Mouse (Mus musculus) c-Kit-positive CD71-positive TER-119-positive erythroid progenitor cells, embryonic 14.5 days (primary cell): ENCODE data around the gene Klk9.

ENCODE experiments used
- DNase-seq: peaks from one replicate; pipeline ENCODE4 v3.0.0-alpha.2; 2013; ENCODE audit warnings: low spot score

Gene Klk9

GRCm38 (mm10) chr7:43791591-43791990 is at the start of gene Klk9:
Gene Klk9, plus strand, starts transcription at chr7:43791891.
- no peak for DNase-seq

- DNase-seq, result no peak
Observed at GRCm38 (mm10) chr7:43747788-43748187, 43.9 kb upstream of the Klk9 start.

- no peak for DNase-seq
Observed at GRCm38 (mm10) chr7:43752806-43753205, 38.9 kb upstream of the Klk9 start.

GRCm38 (mm10) chr7:43766484-43766883 is 25.2 kb upstream of the Klk9 start:
- no peak for DNase-seq

DNA sequence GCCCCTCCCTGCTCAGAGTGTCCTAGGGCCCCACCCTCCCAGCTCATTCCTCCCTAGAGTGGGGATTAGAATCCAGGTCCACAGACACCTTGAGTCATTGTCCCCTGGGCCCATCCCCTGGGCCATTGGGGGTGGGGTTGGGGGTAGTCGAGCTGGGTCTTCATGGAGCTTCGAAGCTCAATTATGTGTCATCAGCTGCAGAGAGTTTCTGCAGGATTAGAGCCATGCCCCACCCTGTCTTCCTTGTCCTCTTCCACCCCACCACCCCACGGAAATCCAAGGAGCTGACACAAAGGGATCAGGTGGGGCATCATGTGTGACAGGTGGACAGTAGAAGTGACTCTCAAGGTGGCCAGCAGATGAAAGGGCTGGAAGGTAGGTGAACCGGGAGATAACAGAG is 23.1 kb upstream of the Klk9 start, which contains the start of gene Klk12:
TSS of gene Klk12 (plus strand) at position 301 of the 400 bp plus-strand sequence.
- DNase-seq, result no peak

DNA sequence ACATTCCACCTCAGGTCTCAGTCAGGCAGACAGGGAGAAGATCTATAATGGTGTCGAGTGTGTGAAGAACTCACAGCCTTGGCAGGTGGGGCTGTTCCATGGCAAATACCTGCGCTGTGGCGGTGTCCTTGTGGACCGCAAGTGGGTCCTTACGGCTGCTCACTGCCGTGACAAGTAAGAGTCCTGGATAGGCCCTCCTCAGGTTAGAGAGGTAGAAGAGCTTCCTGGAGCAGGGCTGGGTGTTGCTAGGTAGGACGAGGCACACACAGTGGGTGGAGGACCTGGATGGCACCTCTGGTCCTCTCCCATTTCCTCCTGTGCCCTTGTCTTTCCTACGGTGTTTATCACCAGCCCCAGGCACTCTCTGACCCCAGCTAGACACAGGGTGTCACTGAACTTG is 22.1 kb upstream of the Klk9 start:
- no peak for DNase-seq

DNA sequence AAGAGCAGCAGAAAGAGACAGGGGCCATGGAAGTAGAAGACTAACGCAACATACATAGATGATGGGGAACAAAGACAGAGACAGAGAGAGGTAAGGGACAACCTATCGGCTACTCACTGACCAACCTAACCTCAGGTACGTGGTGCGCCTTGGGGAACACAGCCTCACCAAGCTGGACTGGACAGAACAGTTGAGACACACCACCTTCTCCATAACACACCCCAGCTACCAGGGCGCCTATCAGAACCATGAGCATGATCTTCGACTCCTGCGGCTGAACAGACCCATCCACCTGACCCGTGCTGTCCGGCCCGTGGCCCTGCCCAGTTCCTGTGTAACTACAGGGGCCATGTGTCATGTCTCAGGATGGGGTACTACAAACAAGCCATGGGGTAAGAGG is 21.0 kb upstream of the Klk9 start:
- no peak for DNase-seq

- DNase-seq, result no peak
Observed at GRCm38 (mm10) chr7:43771916-43772315, 19.8 kb upstream of the Klk9 start.

DNA sequence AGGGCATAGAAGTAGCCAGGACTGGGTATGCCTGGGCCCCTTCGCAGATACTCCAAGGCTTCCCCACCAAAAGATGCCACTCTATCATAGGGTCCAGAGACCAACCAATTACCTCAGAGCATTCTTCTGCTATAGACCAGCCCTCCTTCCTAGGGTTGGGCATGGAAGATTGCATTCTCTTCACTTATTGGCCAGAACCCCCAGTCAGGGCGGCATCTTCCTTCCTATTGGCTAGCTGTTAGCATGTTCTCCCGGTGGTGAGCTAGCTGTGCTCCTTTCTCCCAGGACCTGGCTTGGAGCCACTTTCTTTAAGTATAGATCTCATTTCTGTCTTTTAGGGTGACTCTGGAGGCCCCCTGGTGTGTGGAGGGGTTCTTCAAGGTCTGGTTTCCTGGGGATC is 18.8 kb upstream of the Klk9 start:
- DNase-seq, result no peak

DNA sequence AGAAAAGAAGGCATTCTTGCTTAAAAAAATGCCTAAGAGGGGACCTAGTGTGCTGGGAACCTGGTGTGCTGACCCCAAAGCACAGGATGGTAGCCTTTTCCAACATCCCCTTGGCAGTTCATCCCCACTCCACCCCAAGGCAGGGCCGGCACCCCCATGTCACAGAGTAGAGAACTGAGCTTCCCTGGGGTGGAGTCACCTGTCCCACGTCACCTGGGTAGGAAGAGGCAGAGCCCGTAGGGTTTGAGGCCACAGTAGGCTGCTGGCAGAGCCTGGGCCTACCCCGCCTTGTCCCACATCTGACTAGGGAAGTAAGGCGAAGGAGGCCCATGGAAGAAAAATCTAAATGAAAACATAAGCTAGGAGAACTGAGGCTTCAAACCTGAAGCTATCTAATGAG is 17.3 kb upstream of the Klk9 start, which contains the start of gene Klk11:
TSS of gene Klk11 (plus strand) at position 241 of the 400 bp plus-strand sequence.
- no peak for DNase-seq

DNA sequence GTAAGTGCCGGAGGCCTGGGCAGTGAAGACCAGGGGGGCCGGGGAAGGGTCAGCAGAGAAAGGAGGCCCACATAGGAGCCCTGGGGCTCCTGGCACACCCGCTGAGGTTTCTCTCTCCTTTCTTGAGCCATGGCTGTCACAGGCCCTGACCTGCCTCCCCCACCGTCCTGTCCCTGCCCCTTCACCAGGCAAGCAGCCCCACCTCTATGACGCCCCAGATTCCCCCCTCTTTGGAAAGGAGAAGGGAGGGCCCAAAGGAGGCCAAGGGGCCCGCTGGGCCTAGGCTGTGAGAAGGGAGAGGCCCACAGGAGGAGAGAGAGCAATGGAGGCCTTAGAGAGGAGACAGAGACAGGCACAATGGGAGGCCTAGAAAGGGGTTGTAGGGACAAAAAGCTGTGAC is 16.9 kb upstream of the Klk9 start:
- DNase-seq, result no peak

DNA sequence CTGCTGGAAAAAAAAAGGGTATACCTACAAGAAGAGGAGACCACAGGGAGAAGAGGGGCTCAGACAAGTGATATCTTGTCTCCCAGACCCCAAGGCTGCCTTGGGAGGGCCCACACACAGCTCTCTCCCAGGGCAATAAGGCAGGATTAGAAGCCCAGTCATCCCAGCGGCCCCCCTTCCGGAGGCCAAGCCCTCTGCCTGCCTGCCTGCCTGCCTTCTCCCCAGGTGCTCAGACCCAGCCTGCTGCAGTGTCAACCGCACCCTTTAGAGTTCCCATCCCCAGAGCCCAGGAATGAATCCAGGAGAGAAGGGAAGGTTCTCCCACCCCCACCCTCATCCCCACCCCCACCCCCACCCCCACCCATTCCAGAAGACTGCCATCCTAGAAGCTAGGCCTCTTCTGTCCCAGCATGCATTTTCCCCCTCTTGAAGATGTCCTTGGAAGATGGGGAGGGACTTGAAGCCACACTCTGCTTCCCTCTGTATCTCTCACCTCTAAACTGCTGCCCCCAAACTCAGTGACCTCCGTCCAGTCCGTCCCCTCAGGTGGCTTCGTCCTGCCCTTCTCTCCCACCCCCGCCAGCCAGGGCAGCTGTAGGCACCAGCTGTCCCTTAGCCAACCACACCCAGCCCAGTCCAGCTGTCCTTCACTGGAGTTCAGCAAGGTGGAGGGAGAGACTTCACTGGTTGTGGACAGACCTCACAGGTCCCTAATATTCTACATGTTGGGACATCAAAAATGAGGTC is 16.2 kb upstream of the Klk9 start:
- no peak for DNase-seq

- DNase-seq, result no peak
Observed at GRCm38 (mm10) chr7:43776506-43776905, 15.2 kb upstream of the Klk9 start.

- DNase-seq, result no peak
Observed at GRCm38 (mm10) chr7:43777423-43777822, 14.3 kb upstream of the Klk9 start.

GRCm38 (mm10) chr7:43778176-43778970 is 13.3 kb upstream of the Klk9 start:
- no peak for DNase-seq

- no peak for DNase-seq
Observed at GRCm38 (mm10) chr7:43780241-43780640, 11.4 kb upstream of the Klk9 start.

- DNase-seq, result no peak
Observed at GRCm38 (mm10) chr7:43780746-43781145, 10.9 kb upstream of the Klk9 start, which contains the start of gene Klk10. Gene Klk10, plus strand, starts transcription at chr7:43781035.

- no peak for DNase-seq
Observed at GRCm38 (mm10) chr7:43781541-43781940, 10.2 kb upstream of the Klk9 start.

- peak; percentile 44 for DNase-seq
Observed at GRCm38 (mm10) chr7:43782275-43783265, 9.1 kb upstream of the Klk9 start.

- no peak for DNase-seq
Observed at GRCm38 (mm10) chr7:43785286-43785685, 6.4 kb upstream of the Klk9 start.

- DNase-seq, result no peak
Observed at GRCm38 (mm10) chr7:43788096-43788495, 3.6 kb upstream of the Klk9 start.

DNA sequence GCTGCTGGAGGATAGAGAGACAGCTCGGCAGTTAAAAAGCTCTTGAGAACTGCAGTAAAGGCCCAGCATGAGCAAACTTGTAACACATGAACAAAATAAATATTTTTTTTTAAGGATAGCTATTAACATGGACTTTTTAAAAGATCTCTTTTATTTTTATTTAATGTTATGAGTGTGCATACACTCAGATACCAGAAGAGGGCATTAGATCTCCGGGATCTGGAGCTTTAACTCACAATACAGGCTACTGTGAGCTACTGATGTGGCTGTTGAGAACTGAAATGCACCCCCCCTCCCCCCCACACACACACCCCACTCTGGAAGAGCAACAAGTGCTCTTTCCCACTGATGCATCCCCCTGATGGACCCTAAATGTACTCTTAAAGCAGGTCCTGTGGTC is 2.4 kb upstream of the Klk9 start:
- no peak for DNase-seq
